Mouse (Mus musculus): ENCODE measurements at regions not wholly inside any gene's neighbourhood (a gene's known extent, or its start where the extent isn't known, plus 50 kb on each side); places are given as distances from the start of the nearest gene placed in this dataset.

- TF ChIP-seq CTCF (IDR thresholded peaks at IDR 0.05; ENCODE audit: borderline replicate concordance, insufficient read depth, low read length) (no peak), POLR2A (IDR thresholded peaks at IDR 0.05; ENCODE audit: low read depth, low read length) (no peak)
These were observed 2192.0 kb upstream of the Gm7489 start for GRCm38 (mm10) chr15:51692671-51693070.

All from embryonic fibroblast, embryonic 13.5 days (primary cell).